Mouse (Mus musculus) spleen, embryonic (tissue): ENCODE results near the gene Tepp.

Source experiments
- CTCF ChIA-PET: fragments of 350-600 bp; sonication (Branson Sonifier 250); formaldehyde crosslinking; loops from one replicate; lab custom pipeline; 2022; lab: Charles Lee

The Tepp gene

DNA sequence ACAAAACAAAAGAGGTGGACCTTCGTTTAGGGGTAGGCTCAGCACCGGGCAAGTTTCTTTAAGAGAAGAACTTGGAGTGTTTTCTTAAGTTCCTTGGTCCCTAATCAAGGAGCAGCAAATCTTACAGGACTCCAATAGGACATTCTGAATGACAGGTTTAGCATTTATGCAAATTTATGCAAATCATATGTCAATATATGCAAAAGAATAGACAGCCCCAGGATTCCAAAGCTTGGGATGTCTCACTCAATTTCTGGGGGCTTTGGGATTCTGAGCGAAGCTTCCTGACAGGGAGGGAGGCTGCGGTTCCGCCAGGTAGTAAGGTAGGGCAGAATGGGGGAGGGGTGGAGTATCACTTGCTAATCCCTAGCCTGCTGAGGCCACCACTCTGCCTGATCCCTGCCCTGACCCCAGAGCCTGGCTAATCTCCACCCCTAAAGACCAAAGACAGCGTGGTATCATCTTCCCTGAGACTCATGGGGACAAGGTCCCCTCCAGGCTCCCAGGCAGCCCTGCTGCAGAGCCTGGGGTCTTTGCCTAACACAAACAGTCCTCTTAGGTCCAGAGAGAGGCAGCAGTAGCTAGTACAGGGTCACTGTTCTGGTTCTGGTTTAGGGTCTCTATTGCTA, at the start of gene Tepp:
Gene Tepp (plus strand): TSS at position 225 of the 629 bp plus-strand sequence.
- CTCF ChIA-PET, result no interaction called here

DNA sequence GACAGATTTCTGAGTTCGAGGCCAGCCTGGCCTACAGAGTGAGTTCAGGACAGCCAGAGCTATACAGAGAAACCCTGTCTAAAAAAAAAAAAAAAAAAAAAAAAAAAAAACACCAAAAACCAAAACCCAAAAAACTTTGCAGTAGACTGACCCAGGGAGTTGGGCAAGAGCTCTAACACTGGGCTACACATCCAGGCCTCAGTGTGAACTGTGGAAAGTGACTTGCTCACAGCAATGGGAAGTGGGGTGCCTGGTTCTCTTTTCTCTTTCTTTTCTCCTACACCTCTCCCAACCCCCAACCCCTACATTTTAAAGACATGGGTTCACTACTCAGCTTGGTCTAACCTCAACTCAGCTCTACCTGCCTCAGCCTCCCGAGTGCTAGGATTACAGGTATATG, 48.2 kb upstream of the Tepp start:
- CTCF ChIA-PET, result interaction anchor here (0.6 kb wide), 2 partner anchors 53 to 1219 kb away, joined by 3 to 4 read pairs; no protein-coding TSS in a partner anchor

DNA sequence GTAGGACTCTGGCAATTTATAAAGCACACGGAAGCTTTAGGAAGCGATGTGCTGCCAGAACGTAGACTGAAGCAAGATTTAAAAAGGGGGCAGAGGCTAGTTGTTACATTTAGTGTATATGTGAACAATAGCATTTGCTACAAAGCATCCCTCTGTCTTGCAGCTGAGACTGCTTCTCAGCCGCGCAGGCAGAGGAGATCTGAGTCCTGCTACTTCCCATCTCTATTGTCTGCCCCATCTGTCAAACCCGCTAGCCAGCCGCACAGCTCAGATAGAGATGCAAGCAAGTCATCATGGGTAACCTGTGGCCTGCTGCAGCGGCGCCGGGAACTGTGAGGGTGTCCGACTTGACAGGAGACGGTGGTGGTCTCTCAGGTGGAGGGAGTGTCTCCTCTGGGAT, 39.9 kb upstream of the Tepp start:
- CTCF ChIA-PET, result no interaction called here

DNA sequence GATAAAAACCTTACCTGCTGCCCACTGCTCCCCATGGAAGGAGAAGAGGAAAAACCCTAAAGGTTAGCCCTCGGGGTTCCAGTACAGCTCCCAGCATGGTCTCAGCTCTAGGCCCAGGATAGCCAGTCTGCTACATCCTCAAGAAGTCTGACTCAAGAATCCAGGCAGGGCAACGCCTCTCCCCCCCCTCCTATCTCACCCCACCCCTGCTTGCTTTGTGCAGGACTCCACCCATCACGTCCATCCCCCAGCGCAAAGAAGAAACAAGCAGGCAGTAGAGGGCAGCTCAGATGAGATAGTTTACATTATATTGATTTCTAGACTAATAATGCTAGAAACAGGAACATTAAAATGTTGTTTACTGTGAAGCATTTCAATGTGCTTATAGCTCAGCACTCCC, 38.5 kb upstream of the Tepp start:
- CTCF ChIA-PET, result no interaction called here

DNA sequence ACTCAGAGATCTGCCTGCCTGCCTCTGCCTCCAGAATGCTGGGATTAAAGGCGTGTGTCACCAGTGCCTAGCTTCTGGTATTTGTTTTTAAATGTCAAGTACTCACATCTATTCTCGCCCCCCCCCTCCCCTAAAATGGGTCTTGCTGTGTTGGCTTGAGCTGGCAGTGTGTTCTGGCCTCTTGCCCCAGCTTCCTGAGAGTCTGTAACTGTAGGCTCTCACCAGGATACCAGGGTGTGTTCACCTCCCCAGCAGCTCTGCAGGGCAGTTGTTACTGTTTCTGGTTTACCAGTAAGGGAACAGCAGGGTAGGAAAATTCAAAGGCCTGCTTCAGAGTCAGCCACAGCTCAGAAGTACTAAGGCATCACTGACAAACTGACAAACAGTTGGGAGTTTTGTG, 37.5 kb upstream of the Tepp start:
- CTCF ChIA-PET, result no interaction called here

DNA sequence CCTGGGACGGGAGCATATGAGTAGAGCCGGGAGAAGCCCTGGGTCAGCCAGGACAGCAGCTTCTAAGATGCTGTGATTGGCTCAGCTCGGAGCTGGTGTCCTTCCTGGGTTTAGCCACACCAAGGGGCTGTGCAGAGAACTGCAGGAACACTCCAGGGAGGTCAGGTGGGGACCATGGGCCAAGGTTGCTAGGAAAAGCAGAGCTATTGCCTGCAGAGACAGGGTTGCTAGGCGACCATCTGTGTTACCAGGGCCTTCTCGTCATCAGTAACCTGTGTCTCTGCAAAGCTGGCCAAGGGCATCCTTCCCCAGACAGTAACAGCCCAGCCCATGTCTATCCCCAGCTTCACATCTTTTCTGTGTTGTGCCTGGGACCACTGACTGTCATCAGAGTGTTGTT, 28.9 kb upstream of the Tepp start:
- CTCF ChIA-PET, result no interaction called here

DNA sequence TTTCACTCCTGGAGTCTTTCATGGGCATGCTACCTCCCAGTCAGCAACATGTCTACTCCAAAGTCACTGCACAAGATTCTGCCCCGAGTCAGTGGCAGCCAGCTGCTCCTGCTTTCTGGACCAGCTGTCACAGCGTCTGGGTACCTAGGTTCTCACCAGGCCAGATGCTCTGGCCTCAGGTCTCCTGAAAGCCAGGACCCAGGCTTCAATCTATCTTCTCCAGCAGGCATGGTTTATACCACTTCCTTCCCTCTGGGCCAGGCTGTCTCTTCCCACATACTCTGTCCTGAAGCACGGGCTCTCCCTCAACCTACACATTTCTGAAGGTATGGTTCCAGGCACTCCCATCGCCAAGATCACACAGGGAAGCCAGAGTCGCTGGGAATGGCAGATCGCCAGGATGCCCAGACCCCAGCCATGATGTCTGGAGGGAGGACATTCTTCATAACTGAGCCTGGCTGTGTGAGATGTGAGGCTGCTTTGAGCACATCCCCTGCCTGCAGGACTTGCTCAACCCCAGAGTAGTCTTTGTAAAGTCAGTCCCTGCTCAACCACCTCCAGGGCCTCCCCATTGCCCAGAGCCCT, 21.2 kb upstream of the Tepp start:
- CTCF ChIA-PET, result no interaction called here

DNA sequence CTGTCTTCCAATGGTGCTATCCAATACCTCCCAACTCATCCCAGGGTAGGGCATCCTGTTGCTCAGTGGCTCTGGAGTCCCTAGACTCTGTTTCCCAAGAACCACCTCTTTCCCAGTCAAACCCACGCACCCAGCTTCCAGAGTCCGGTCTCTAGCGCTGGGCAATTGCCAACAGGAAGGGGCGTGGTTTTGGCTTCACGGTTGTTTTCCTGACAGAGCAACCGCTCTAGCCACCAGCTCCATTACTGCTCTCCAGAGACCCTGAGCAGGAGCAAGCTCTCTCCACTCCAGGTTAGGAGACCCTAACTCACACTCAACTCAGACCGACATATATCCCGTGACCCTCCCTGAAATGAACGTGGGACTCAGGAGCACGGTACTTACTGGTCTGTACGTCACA, 17.2 kb upstream of the Tepp start:
- CTCF ChIA-PET, result no interaction called here

DNA sequence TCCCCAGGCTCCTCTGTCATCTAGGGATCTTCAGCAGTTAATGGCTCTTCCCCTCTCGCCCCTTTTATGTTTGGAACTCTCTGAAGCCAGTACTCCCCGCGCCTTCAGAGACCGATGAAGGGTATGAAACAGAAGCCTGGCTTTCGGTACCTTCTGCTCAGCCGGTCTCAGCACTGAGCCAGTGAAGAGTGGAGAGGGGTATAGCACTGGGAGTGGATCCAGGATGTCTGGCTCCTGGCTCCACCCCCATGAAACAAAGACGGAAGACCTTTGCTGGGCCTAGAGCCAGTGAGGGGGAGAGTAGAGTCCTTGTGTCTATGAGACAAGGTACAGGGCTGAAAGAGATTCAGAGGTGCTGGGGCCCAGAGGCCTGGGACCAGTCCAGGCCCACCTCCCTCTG, 16.5 kb upstream of the Tepp start:
- CTCF ChIA-PET, result interaction anchor here (0.6 kb wide), 1 partner anchor 55 kb away, joined by 4 read pairs; no protein-coding TSS in a partner anchor

DNA sequence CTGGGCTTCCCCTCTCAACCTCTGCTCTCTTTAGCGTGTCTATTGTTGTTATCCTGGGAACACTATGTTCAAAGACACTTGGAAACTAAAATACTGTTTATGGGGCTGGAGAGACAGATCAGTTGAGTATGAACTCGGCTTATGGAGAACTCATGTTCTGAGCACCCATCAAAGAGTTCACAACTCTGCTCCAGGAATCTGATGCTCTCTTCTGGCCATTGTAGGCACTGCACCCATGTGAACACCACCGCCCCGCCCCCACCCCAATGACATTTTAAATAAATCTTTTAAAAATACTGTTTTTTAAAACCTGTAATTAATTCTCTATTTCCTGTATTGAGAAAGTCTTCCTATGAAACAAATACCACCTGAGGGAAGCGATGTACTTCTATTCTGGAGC, 8.0 kb upstream of the Tepp start:
- CTCF ChIA-PET, result interaction anchor here (0.6 kb wide), 1 partner anchor 141 kb away, joined by 9 read pairs; no protein-coding TSS in a partner anchor

DNA sequence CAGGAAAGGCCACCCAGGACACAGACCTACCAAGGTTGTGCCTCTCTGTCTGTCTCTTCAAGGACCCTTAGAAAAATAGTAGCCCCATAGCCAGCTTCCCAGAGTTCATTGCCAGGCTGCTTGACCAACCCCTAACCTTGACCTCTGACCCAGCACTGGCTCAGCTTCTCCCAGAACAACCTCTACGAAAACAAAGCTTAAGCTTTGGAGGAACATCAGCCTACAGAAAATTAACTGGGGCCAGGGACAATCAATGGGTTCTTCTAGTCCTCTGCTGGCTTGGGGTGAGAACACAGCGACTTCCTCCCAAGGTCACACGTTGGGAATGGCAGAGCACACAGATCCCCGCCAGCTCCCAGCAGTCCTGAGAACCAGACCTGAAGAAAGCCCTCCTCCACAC, 4.8 kb upstream of the Tepp start:
- CTCF ChIA-PET, result no interaction called here

DNA sequence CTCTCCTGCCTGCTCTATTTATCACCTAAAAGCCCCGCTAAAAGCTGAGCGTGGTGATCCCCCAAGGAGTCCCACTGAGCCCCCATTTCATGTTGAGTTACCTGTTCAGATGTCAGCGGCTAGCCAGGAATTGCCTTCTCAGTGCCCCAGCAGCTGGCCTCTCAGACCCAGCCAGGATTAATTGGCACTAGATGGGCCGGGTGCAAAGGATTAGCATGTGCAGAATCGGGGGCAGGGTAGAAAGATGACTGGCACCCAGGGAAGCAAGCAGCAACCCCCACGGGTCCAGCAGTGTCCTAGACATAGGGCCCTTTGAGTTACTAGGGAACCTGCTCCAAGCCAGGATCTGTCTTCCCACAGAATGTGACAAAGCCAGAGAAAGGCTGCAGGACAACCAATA, 3.9 kb upstream of the Tepp start, which contains the start of gene Cngb1:
Gene Cngb1 (minus strand): TSS at position 155 of the 400 bp plus-strand sequence.
- CTCF ChIA-PET, result no interaction called here

DNA sequence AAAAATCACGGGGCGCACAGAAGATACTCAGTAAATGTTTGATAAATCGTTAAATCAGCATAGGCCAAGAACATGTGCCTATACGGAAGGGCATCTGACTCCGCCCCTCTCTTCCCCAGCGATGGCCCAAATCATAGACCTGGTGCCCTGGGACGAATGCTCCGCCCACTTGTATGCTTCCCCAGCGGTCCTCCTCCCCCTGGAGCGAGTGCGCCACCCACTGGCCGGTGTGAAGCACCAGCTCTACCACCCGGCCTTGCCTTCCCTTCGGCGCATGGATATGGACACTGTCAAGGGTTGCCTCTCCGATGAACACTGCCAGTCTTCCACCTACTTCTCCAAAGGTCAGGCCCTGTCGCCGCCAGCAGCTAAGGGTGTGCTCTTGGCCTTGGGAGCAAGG, 2.5 kb downstream of the Tepp start:
- CTCF ChIA-PET, result no interaction called here

DNA sequence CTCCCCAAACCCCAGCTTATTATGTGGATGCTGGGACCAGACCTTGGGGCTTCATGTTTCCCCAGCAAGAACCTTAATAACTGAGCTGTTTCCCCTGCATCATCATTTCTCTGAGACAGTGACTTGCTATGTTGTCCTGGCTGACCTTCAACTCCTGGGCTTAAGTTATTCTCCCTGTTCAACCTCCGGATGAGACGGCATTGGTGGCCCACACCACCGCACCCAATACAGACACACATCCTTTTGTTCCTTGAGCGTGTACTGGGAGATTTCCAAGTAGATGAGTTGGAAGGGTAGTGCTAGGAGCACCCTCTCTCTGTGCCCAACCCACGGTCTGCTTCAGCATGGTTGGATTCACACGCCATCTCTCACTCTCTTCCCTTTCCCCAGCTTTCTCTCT, 3.5 kb downstream of the Tepp start:
- CTCF ChIA-PET, result no interaction called here

DNA sequence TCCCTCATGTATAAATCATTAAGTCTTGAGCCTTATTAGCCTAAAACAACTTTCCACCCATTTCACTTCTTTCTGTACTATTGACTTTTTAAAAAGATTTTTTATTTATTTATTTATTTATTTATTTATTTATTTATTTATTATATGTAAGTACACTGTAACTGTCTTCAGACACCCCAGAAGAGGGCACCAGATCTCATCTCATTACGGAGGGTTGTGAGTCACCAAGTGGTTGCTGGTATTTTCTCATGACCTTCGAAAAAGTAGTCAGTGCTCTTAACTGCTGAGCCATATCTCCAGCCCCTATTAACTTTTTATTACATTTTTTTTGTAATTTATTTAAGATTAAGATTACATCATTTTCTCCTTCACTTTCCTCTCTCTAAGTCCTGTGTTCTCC, 4.3 kb downstream of the Tepp start:
- CTCF ChIA-PET, result no interaction called here

DNA sequence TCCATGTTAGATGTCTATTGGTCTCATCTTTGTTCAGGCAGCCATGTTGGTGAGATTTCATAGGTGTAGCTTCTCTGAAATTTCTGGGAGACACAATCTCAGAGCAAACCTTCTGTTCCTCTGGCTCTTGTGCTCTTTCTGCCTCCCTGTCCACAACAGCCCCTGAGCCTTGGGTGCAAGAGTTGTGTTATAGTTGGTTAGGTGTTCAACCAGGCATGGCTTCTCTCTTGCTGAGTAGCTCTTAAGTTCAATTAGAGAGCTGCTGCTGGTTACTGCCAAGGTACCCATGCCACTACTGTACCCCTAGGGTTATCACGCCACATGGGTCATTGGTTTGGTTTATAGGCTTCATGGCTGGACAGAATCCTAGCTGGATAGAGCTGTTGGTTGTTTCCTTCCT, 5.0 kb downstream of the Tepp start:
- CTCF ChIA-PET, result no interaction called here

DNA sequence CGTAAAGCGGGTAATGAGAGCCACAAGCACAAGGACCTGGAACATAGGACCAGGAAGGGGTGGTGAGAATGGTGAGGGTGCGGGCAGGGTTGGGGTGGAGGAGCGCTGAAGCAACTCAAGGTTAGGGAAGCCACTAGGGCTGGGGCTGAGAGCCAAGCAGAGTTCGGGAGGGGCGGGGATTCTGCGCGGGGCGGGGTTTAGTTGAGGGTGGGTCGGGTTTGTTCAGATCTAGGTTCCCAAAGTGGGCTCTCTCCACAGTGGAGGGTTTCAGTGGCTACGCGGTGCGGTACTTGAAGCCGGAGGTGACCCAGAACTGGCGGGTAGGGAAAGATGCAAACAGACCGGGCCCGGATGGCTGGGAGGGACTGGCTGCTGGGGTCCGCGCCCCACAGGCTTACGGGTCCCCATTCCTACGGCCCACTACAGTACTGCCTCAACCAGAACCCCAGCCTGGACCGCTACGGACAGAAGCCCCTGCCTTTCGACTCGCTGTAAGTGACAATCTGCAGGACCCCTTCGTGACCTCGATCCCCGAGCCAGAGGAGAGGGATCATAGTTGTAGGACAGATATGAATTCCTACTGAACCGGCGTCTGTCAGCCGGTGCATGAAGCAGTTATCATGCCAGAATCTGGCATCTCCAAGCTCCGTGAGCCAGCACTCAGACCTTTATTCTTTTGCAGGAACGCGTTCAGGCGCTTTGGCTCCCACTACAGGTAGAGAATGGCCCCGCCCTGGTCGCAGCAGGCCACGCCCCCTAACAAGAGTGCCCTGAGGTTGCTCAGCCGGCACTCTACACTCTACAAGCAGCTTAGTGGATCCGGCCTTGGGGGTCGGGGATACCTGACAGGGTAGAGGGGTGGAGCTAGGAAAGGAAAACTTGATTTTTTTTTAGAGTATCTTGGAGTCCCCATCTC, 10.1 kb downstream of the Tepp start:
- CTCF ChIA-PET, result no interaction called here

DNA sequence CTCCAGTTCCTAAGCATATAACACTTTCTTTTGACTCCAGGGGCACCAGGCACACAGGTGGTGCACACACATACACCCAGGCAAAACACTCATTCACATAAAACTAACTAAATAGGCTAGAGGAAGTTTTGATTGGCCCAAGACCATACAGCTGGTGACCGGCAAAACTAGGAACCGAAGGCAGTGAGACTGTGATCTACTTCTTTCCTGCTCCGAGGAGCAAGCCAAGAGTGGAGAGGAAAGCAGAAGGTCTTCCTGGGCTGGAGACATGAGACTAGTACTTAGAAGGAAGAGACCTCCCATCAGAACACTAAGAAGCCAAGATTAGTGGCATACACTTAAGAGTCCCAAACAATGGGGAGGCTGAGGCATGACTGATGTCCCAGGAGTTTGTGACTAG, 12.8 kb downstream of the Tepp start:
- CTCF ChIA-PET, result no interaction called here

DNA sequence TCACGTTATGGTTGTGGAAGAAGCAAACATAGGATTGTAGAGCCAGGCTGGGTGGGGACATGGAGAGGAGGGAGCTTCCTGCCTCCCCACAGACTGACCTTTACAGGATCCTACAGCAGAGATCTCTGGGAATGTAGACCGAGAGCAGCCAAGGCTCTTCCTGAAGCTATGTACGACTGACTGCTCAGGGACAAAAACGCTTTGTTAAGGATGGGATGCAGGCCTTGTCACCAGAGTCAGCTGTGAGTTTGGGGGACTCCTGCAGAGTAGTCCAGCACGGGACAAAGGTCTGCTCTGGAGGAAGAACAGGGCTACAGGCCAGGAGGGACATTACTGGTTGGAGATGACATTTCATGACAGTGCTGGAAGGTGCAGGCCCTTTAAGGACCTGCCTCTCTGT, 14.3 kb downstream of the Tepp start:
- CTCF ChIA-PET, result interaction anchor here (0.6 to 0.7 kb wide), 2 partner anchors 121 to 270 kb away, joined by 3 read pairs; no protein-coding TSS in a partner anchor

DNA sequence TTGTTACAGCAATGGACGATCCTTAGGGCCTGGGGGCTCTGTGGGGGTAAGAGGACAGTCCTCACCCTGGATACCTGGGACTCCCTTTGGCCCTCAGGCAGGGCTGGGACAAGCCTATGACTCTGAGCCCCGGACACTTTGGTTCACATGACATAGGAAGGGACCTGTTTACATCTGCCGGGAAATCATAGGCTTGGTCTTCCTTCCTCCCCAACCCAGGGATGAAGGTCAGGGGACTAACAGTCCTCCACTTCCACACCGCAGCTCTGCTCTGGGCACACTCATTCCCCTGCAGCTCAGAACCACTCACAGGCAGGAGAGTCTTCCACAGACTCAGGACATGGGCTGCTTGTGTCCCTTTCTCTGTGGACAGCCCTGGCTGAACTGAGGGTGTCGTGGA, 16.5 kb downstream of the Tepp start:
- CTCF ChIA-PET, result no interaction called here

DNA sequence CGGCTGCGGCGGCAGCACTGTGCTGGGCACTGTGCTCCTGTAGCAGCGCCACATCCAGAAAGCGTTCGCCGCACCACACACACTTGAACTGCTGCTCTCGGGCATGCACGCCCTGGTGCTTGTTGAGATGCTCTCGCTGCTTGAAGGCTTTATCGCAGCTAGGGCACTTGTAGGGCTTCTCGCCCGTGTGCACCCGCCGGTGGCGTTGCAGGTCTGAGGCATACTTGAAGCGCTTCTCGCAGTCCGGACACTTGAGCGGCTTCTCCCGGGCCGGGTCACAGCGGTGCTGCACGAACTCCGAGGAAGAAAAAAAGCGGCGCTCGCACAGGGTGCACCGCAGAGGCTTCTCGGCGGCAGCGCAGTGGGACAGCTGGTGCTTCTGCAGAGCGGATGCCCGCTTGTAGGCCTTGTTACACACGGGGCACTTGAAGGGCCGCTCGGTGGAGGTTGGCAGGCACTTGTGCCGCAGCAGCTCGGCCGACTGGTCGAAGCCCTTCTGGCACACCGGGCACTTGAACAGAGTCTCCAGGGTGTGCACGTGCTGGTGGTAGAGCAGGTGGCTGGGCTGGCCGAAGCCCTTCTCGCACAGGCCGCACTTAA, 17.6 kb downstream of the Tepp start:
- CTCF ChIA-PET, result no interaction called here

DNA sequence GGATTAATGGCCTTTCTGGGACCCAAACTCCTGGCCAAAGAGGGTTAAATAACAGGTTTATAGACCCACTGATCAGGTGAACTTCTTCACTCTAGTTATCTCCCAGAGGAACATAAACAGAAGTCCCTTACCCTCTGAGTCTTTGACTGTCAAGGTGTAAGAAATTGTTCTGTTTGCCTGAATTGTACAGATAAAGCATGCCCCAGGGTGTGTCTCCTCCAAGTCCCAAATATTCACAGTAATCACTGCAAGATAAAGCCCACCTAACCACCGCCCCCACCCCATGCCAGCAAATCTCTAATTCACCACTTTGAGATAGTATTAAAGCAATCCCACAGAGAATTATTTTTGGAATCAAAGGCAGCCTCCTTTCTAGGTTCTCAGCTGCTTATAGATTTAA, 20.0 kb downstream of the Tepp start:
- CTCF ChIA-PET, result interaction anchor here (0.5 to 1.2 kb wide), 2 partner anchors 76 to 460 kb away, joined by 3 read pairs; no protein-coding TSS in a partner anchor
